Mouse (Mus musculus) skeletal muscle tissue, adult 2 months (tissue): ENCODE data around the gene Rbx1.
A peak's percentile ranks its signal among the peaks of the same experiment; 100 is the strongest.

Experiments used
- DNase-seq: peaks from one replicate; pipeline ENCODE4 v3.0.0-alpha.2; 2012; ENCODE audit warnings: low read depth, low spot score

Rbx1 gene

DNA sequence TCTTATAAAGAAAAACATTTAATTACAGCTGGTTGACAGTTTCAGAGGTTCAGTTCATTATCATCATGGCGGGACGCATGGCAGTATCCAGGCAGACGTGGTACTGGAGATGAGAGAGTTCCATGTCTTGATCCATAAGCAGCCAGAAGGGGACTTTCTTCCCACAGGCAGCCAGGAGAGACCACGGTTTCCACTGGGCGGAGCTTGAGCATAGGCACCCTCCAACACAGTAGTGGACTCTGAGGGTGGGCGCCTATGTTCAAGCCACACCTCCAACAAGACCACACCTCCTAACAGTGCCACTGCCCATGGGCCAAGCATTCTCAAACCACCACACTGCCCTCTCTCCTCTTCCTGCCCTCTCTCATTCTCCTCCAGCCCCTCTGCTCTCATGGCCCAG is 17.6 kb downstream of the Rbx1 start:
- no peak for DNase-seq

GRCm38 (mm10) chr15:81485483-81485882 is 19.4 kb downstream of the Rbx1 start:
- no peak for DNase-seq

DNA sequence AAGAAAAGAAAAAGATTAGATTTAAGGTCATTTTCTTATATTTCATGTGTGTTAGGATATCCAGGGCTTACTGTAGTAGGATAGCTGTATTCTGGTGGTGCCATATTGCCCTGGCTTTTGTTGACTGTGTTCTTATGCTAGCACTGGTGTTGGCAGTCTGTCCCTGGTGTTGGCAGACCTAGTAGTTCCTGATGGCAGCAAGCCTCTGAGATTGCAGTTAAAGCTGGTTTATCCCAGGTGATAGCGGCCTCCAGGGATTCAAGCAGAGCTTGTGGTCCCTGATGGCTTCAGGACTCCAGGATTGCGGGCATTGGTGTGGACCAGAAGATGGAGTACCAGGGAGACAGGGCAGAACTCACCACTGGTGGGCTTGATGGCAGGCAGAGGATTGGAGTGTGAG is 37.4 kb downstream of the Rbx1 start:
- DNase-seq, result no peak

DNA sequence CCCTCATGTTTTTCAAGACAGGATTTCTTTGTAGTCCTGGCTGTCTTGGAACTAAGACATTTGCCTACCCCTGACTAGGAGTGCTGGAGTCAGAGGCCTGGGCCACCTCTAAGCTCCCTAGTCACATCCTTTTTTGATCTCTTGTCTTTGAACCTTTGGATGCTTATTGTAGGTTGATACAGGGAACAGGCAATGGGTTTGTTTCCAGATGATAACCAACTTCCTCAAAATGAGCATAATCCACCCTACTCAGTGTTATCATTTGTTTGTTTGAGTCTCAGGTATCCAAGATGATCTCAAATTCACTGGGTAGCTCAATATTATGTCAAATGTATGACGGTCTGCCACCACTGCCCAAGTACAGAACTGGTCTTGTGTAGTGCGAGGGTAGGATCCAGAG is 37.9 kb downstream of the Rbx1 start:
- no peak for DNase-seq

GRCm38 (mm10) chr15:81507201-81507600 is 41.1 kb downstream of the Rbx1 start:
- DNase-seq, result no peak

DNA sequence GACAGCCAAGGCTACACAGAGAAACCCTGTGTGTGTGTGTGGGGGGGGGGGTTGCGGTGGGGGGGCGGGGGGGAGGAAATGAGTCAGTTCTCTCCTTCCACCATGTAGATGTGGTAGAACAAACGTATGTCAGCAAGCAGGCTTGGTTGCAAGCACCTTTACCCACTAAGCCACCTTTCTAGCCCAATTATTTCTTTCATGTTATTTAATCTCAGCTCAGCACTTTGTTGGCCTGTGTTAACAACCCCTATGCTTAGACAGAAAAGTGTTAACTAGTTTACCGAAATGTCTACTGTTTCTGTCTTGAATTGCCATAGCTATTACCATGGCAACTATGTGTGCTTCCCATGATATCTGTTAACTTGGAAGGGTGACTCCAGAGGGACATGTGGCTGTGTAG is 44.5 kb downstream of the Rbx1 start:
- DNase-seq, result no peak

DNA sequence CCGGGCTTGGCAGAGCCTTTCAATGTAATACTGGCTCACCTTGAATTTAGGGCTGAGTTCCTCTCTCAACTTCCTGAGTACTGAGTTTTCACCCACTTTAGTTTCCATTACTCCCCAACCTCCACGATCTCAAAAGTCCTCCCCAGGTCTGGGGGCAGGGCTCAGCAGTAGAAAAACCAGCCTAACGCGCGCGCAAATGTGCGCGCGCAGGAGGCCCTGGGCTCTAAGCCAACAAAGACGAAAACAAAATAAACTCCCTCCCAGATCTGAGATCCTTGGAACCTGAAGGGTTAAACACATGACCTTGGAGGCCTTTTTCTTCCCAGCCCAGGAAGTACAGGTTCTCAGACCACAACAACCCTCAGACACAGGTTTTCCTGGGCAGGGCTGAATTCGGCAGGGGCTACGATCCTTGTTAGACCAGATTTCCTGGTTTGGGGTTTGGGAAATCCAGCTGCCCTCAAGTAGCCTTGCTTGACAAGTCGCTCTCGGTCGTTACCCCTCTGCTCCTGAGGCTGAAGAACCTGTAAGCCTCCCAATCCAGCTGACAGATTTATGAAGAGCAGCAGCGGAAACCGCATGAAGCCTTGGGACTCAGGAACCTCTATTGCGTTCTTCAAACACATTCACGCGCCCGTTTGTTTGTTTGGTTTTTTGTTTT is 45.6 kb downstream of the Rbx1 start:
- DNase-seq, result no peak

DNA sequence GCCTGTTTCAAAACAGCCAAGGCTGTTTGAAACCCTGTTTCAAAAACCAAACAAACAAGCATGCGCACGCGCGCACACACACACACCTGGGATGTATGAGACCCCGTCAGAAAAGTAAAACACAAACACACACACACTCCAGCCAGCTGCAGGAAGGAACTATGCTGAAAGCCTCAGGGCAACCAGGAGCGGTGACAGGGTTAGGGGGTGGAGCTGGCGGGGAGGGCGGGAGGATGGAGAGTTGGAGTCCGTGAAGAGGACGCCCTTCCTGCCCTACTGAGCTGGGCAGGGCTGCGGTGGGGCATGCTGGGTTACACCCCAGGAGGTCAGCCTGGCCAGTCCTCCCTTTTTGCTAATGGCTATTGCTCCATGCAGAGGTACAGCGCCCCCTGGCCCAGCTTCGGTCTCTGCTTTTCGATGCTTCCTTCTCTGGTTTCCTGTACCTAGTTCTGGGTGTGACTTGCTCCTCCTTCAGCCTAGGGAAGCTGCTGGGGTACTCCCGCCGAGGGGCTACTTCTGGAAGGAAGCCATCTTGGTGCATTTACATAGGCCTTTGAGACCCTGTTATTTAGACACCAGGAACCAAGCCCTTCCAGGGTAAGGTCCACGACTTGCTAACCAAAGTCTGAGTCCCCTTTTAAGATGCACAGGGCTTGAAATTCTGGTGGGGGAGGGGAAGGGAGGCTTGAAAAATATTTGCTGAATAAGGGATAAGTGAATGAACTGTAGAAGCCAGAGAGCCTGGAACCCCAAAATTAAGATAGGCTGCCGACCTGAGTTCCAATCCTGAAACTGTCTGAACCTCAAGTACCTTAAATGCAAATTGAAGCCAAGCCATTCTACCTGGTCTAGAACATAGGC is 48.2 kb downstream of the Rbx1 start:
- DNase-seq, result peak; percentile 78

DNA sequence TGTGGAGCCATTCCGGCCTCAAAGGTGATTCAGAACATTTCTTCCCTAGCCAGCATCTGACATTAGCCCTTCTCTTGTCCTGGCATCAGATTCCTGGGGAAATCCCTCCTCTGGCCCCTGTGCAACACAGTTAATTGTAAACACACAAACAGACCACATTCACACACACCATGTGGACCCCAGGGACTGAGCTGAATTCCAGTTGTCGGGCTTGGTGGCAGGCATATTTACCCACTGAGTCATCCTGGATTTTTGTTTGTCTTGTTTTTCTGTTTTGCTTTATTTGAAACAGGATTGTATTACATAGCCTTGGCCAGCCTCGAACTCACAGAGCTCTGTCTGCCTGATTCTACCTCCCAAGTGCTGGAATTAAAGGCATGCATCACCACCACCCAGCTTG is 49.1 kb downstream of the Rbx1 start:
- no peak for DNase-seq

DNA sequence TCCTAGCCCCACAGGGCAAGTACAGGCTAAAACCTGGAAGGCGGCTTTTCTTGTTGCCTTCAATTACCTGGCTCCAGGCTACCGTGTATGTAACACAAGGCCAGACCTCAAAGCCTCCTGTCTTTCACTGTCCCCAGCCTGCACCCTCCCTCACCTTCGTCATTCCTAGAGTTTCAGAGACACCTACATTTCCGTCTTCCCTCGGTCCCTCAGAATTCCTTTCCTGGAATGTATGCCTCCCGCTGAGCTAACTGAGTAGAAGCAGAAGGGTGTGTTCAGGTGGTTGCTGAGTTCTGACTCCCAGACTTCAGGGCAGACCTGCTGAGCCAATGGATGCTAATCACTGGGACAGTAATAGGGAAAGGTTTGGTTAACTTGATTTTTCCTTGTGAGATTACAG is 51.9 kb downstream of the Rbx1 start:
- no peak for DNase-seq

DNA sequence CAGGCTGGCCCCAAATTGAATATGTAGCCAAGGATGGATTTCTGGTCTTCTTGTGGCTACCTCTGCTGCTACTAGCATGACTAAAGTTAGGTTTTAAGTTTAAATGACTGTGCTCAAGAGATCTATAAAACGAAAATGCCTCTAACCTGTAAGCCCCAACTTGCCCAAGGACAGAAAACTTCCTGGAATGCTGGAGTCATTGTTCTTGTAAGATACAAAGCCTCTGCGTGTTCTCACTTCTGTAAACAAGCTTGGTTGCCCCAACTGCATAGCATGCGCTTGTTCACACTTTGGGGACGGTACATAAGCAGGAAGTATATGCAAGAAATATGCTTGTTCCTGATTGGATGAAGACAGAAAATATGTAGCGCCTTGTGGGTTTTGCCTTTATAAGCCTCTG is 52.7 kb downstream of the Rbx1 start:
- DNase-seq, result no peak

DNA sequence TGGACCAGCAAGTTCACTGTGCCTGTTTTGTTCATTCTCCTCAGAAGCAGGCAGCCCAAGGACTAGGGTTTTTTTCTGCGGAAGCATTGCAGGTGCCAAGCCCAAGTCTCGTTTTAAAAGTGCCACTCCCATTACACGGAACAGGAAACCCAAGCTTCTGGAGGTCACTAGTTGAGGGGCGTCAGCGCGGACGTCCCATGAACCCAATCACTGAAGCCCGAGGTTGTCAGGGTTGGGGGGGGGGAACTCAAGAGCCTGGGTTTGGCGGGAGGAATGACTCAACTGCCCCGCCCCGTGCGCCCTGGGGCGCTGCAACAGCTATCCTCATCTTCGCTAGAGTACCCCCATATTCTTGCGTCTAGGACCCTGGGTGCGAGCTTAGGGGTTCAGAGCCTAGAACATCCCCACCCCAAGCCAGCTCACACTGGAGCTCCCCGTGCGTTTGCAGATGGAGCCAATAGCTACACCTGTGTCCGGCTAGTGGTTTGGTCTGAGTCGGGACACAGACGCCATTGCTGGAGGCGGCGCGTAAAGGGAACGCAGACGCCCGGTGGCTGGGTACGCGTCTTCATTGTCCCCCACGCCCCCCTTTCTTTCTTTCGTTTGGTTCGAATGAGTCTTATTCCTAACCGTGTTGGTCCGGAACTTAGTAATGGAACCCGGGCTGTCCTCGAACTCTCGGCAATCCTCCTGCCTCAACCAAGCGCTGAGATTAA is 56.1 kb downstream of the Rbx1 start:
- DNase-seq, result peak; percentile 78

GRCm38 (mm10) chr15:81522761-81523168 is 56.7 kb downstream of the Rbx1 start:
- no peak for DNase-seq

DNA sequence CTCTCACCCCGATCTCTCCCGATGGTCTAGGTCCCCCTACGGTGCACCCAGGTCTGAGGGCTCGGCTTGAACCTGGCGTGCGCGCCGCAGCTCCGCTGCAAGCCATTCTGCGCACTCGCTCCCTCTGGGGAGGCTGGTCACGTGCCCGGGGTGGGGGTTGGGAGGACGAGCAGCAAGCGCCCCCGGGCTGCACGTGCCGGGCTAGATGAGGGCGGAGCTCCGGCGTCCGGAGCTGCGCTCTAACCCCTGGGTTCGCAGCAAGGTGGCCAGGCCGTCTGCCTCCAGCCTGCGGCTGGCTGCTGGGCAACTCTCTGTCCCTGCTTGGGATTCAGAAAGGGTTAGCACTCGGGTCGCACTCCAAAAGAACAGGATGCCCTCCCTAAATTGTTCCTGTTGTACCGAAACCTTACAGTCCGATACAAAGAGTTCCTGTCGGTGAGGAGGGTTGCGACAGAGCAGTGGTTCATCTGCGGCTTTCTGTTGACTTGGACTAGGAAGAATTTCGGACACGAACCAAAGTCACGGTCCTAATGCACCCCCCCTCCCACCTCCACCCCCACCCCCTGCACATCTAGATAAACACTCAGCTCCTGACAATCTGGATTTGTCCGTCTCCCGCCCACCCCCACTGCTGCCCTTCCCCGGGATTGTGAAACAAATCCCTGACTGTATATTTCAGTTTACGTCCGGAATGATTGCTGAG is 57.2 kb downstream of the Rbx1 start:
- DNase-seq, result peak; percentile 86

DNA sequence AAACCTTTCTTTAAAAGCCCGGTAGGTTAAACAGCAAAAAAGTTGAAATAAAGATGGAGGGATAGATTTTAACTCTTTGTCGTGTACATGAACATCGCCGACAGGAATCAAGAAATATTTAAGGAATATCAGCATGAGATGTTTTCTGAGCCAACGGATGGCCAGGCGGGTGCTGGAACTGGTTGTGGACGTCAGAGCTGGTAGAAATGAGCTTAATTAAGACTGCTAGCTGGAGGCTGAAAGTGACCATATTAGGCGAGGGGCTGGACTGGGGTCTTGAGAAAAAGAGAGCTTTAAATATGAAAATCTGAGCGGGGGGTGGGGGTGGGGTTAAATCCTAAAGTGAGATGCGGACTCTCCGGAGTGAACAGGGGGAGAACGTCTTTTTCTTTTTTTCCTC is 57.8 kb downstream of the Rbx1 start:
- DNase-seq, result no peak
